Mouse (Mus musculus): ENCODE results near the gene Vwa3a. TPM values are rescaled to one million over a fixed set of nuclear protein-coding genes. Genes with fewer than 3 reads are reported as not detected.
A peak's percentile ranks its signal among the peaks of the same experiment; 100 is the strongest.

Gene Vwa3a
- polyA plus RNA-seq, 1 experiment, result 0.05 TPM

DNA sequence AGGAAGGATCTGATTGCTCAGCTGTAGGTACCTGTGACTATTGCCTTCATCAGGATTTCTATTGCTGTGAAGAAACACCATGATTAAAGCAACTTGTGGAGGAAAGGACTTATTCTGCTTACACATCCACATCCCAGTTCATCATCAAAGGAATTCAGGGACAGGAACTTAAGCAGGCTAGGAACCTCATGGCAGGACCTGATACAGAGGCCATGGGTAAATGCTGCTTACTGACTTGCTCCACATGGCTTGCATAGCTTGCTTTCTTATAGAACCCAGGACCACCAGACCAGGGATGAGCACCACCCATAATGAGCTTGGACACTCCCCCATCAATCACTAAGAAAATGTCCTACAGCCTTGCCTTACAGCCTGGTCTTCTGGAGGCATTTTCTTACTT, 9.4 kb downstream of the Vwa3a start:
- H3K4me3 ChIP-seq, result no peak overlapping the region
- no peak overlapping the region for H3K4me2 ChIP-seq (ENCODE audit: low read depth)
- H3K79me2 ChIP-seq (ENCODE audit: control insufficient read depth, insufficient read depth), result no peaks in the 10 kb centered on the region
- no peak for TF ChIP-seq USF1 (IDR thresholded peaks at IDR 0.05; ENCODE audit: low read depth)
- no peak for TF ChIP-seq REST (IDR thresholded peaks at IDR 0.05; ENCODE audit: insufficient read depth, insufficient read length)
- no peak for TF ChIP-seq MYOG (IDR thresholded peaks at IDR 0.05; ENCODE audit: control insufficient read depth in 1 of 3, insufficient read depth in 1 of 3, insufficient read length in 2 of 3, low read depth in 2 of 3)
- no peak for TF ChIP-seq POLR2AphosphoS2 (IDR thresholded peaks at IDR 0.05; ENCODE audit: insufficient read length, low read depth)
- no peak for TF ChIP-seq SRF (IDR thresholded peaks at IDR 0.05; ENCODE audit: control insufficient read depth, insufficient read length, low read depth)
- TF ChIP-seq TCF12 (IDR thresholded peaks at IDR 0.05; ENCODE audit: insufficient read depth, poor library complexity, severe bottlenecking), result no peak
- no peak for TF ChIP-seq POLR2A (IDR thresholded peaks at IDR 0.05; ENCODE audit: insufficient read length, low read depth)
- no peak for TF ChIP-seq CEBPB (IDR thresholded peaks at IDR 0.05; ENCODE audit: insufficient read depth, poor library complexity, severe bottlenecking)
- no peak for TF ChIP-seq MYOD1 (IDR thresholded peaks at IDR 0.05; ENCODE audit: control insufficient read depth in 1 of 3, insufficient read length in 2 of 3, low read depth in 2 of 3)
- no peak for TF ChIP-seq MAX (IDR thresholded peaks at IDR 0.05; ENCODE audit: low read depth)
- TF ChIP-seq E2F4 (IDR thresholded peaks at IDR 0.05; ENCODE audit: insufficient read depth), result no peak
- no peak for TF ChIP-seq TCF3 (IDR thresholded peaks at IDR 0.05; ENCODE audit: insufficient read length, low read depth)
- peaks cover 6% of the 10 kb centered on the region for H3K27me3 ChIP-seq (ENCODE audit: control insufficient read depth, insufficient read depth, insufficient read length)
- H3ac ChIP-seq (ENCODE audit: control insufficient read depth, insufficient read length), result no peak overlapping the region
- H3K36me3 ChIP-seq (ENCODE audit: control insufficient read depth, insufficient read depth), result no peaks in the 10 kb centered on the region

DNA sequence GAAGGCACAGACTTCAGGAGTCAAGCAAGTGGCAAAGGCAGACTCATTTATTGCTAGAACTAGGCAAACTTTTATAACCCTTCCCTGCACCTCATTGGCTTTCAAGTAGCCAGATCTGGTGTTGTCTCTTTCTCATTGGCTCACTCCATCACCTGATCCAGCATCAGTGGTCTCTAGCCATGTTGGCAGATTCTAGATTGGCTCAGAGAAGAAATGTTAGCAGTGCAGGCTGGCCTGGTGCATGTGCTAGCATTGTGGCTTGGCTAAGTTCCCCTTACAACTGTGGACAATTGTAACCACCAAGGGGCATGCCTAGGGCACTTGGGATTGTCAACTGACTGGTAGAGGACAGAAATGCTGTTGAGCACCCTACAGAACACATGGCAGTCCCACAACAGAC, 12.2 kb downstream of the Vwa3a start:
- Histone ChIP-seq H3K4me2 (ENCODE audit: low read depth) (no peak overlapping the region), H3ac (ENCODE audit: control insufficient read depth, insufficient read length) (no peak overlapping the region), H3K36me3 (ENCODE audit: control insufficient read depth, insufficient read depth) (no peaks in the 10 kb centered on the region), H3K27me3 (ENCODE audit: control insufficient read depth, insufficient read depth, insufficient read length) (peaks cover 6% of the 10 kb centered on the region), H3K4me3 (no peak overlapping the region), H3K79me2 (ENCODE audit: control insufficient read depth, insufficient read depth) (no peaks in the 10 kb centered on the region)
- peak; percentile 47 for TF ChIP-seq USF1 (IDR thresholded peaks at IDR 0.05; ENCODE audit: low read depth)
- TF ChIP-seq E2F4 (IDR thresholded peaks at IDR 0.05; ENCODE audit: insufficient read depth), result no peak
- peak in 1 of 3 experiments; percentile 53 for TF ChIP-seq MYOG (IDR thresholded peaks at IDR 0.05; ENCODE audit: control insufficient read depth in 1 of 3, insufficient read depth in 1 of 3, insufficient read length in 2 of 3, low read depth in 2 of 3)
- no peak for TF ChIP-seq REST (IDR thresholded peaks at IDR 0.05; ENCODE audit: insufficient read depth, insufficient read length)

DNA sequence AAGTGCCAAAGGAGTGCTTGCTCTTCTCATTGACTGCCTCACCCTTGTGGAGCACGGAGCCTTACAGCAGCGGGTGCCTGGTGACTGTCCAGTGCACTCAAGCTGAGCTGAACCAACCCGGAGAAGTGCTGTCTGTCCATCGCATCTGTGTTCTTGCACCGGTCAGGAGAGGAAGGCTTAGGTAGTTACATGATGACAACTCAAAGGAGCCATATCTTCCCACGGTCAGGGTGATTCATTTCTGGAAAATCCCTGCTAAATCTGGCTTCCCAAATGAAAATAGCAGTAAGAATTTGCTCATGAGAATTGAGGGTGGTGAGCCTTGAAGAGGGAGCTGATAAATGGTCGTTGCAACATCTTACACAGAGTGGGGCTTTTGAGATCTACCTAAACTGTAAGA, 12.8 kb downstream of the Vwa3a start:
- Histone ChIP-seq H3K4me2 (ENCODE audit: low read depth) (peak overlapping the region; percentile 12), H3K4me3 (no peak overlapping the region), H3K79me2 (ENCODE audit: control insufficient read depth, insufficient read depth) (no peaks in the 10 kb centered on the region), H3ac (ENCODE audit: control insufficient read depth, insufficient read length) (no peak overlapping the region), H3K27me3 (ENCODE audit: control insufficient read depth, insufficient read depth, insufficient read length) (peaks cover 3% of the 10 kb centered on the region), H3K36me3 (ENCODE audit: control insufficient read depth, insufficient read depth) (no peaks in the 10 kb centered on the region)
- TF ChIP-seq POLR2A (IDR thresholded peaks at IDR 0.05; ENCODE audit: insufficient read length, low read depth), result no peak
- TF ChIP-seq MYOD1 (IDR thresholded peaks at IDR 0.05; ENCODE audit: control insufficient read depth in 1 of 3, insufficient read length in 2 of 3, low read depth in 2 of 3), result no peak
- TF ChIP-seq USF1 (IDR thresholded peaks at IDR 0.05; ENCODE audit: low read depth), result no peak
- TF ChIP-seq TCF3 (IDR thresholded peaks at IDR 0.05; ENCODE audit: insufficient read length, low read depth), result no peak
- no peak for TF ChIP-seq TCF12 (IDR thresholded peaks at IDR 0.05; ENCODE audit: insufficient read depth, poor library complexity, severe bottlenecking)
- no peak for TF ChIP-seq REST (IDR thresholded peaks at IDR 0.05; ENCODE audit: insufficient read depth, insufficient read length)
- TF ChIP-seq E2F4 (IDR thresholded peaks at IDR 0.05; ENCODE audit: insufficient read depth), result no peak
- no peak for TF ChIP-seq POLR2AphosphoS2 (IDR thresholded peaks at IDR 0.05; ENCODE audit: insufficient read length, low read depth)
- TF ChIP-seq CEBPB (IDR thresholded peaks at IDR 0.05; ENCODE audit: insufficient read depth, poor library complexity, severe bottlenecking), result no peak
- TF ChIP-seq MYOG (IDR thresholded peaks at IDR 0.05; ENCODE audit: control insufficient read depth in 1 of 3, insufficient read depth in 1 of 3, insufficient read length in 2 of 3, low read depth in 2 of 3), result no peak
- TF ChIP-seq SRF (IDR thresholded peaks at IDR 0.05; ENCODE audit: control insufficient read depth, insufficient read length, low read depth), result no peak
- TF ChIP-seq MAX (IDR thresholded peaks at IDR 0.05; ENCODE audit: low read depth), result no peak

GRCm38 (mm10) chr7:120754671-120755070, 15.6 kb downstream of the Vwa3a start:
- Histone ChIP-seq H3K4me2 (ENCODE audit: low read depth) (no peak overlapping the region), H3ac (ENCODE audit: control insufficient read depth, insufficient read length) (no peak overlapping the region), H3K36me3 (ENCODE audit: control insufficient read depth, insufficient read depth) (no peaks in the 10 kb centered on the region), H3K79me2 (ENCODE audit: control insufficient read depth, insufficient read depth) (no peaks in the 10 kb centered on the region), H3K27me3 (ENCODE audit: control insufficient read depth, insufficient read depth, insufficient read length) (peaks cover 7% of the 10 kb centered on the region), H3K4me3 (no peak overlapping the region)
- TF ChIP-seq MYOG (IDR thresholded peaks at IDR 0.05; ENCODE audit: control insufficient read depth in 1 of 3, insufficient read depth in 1 of 3, insufficient read length in 2 of 3, low read depth in 2 of 3) (no peak), E2F4 (IDR thresholded peaks at IDR 0.05; ENCODE audit: insufficient read depth) (no peak), TCF12 (IDR thresholded peaks at IDR 0.05; ENCODE audit: insufficient read depth, poor library complexity, severe bottlenecking) (no peak), POLR2A (IDR thresholded peaks at IDR 0.05; ENCODE audit: insufficient read length, low read depth) (no peak), REST (IDR thresholded peaks at IDR 0.05; ENCODE audit: insufficient read depth, insufficient read length) (no peak), TCF3 (IDR thresholded peaks at IDR 0.05; ENCODE audit: insufficient read length, low read depth) (no peak), CEBPB (IDR thresholded peaks at IDR 0.05; ENCODE audit: insufficient read depth, poor library complexity, severe bottlenecking) (no peak), USF1 (IDR thresholded peaks at IDR 0.05; ENCODE audit: low read depth) (no peak)

DNA sequence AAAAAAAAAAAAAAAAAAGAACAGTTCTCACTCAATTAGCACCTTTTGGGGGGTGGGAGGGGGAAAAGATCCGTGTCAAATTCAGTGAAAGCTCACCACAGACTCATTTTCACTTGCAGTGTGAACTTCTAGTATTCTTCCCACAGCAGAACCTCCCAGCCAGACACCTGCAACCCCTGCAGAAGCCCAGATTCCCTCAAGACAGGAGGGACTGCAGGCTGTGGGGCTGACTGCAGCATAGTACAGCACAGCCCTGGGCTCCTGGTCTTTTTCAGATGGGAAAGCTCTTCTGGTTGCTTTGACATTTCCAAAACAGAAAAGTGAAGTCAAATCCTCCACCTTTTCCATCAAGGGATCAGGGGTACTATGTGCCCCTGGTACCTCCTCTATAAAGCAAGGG, 28.3 kb downstream of the Vwa3a start:
- TF ChIP-seq POLR2AphosphoS2 (IDR thresholded peaks at IDR 0.05; ENCODE audit: insufficient read length, low read depth) (no peak), MYOD1 (IDR thresholded peaks at IDR 0.05; ENCODE audit: control insufficient read depth in 1 of 3, insufficient read length in 2 of 3, low read depth in 2 of 3) (no peak), CEBPB (IDR thresholded peaks at IDR 0.05; ENCODE audit: insufficient read depth, poor library complexity, severe bottlenecking) (no peak)
- H3K27me3 ChIP-seq (ENCODE audit: control insufficient read depth, insufficient read depth, insufficient read length), result peaks cover 30% of the 10 kb centered on the region
- H3K79me2 ChIP-seq (ENCODE audit: control insufficient read depth, insufficient read depth), result no peaks in the 10 kb centered on the region
- H3K4me3 ChIP-seq, result no peak overlapping the region
- H3K4me2 ChIP-seq (ENCODE audit: low read depth), result no peak overlapping the region
- no peaks in the 10 kb centered on the region for H3K36me3 ChIP-seq (ENCODE audit: control insufficient read depth, insufficient read depth)
- no peak overlapping the region for H3ac ChIP-seq (ENCODE audit: control insufficient read depth, insufficient read length)

Measured in myocyte (in vitro differentiated cells).